Mouse (Mus musculus): ENCODE results near the gene Gm10306. TPM values are rescaled to one million over a fixed set of nuclear protein-coding genes. Genes with fewer than 3 reads are reported as not detected.

Gm10306 gene
- polyA plus RNA-seq (2016; fragmentation: Nextera tagmentation; extraction: Ambion mirVana), result not detected in 2 replicates

- H3K27ac ChIP-seq, result peak within 1 kb of the TSS; percentile 93
- no peaks in the 10 kb centered on the region for H3K27me3 ChIP-seq (ENCODE audit: insufficient read depth, poor library complexity, severe bottlenecking)
- peak; percentile 96 for DNase-seq (ENCODE audit: low spot score)
- H3K4me3 ChIP-seq, result peak within 1 kb of the TSS; percentile 98
- no peaks in the 10 kb centered on the region for H3K36me3 ChIP-seq
- no peaks in the 10 kb centered on the region for H3K9me3 ChIP-seq
- peaks cover 8% of the 10 kb centered on the region; the same call in 1 of the 2 replicates for H3K4me1 ChIP-seq
- 1% methylated on average over 75 of the region's 83 CpGs for WGBS
These were observed at the start of gene Gm10306, which contains the start of gene Caap1 for GRCm38 (mm10) chr4:94556265-94557054. Gene Gm10306 (plus strand): TSS chr4:94556546. Gene Caap1 (minus strand): TSS chr4:94556796.

- WGBS, result 88% methylated on average over 3 of the region's 3 CpGs
These were observed 41.0 kb upstream of the Gm10306 start for GRCm38 (mm10) chr4:94515366-94515765.

GRCm38 (mm10) chr4:94517631-94518030 is 38.7 kb upstream of the Gm10306 start:
- DNase-seq (ENCODE audit: low spot score), result no peak
- peaks cover 7% of the 10 kb centered on the region for H3K36me3 ChIP-seq
- no peaks in the 10 kb centered on the region for H3K9me3 ChIP-seq
- H3K27ac ChIP-seq, result no peak overlapping the region
- no peak overlapping the region for H3K4me3 ChIP-seq
- WGBS, result 72% methylated on average over 4 of the region's 4 CpGs
- no peaks in the 10 kb centered on the region for H3K27me3 ChIP-seq (ENCODE audit: insufficient read depth, poor library complexity, severe bottlenecking)
- H3K4me1 ChIP-seq, result no peaks in the 10 kb centered on the region

More at GRCm38 (mm10) chr4:94515366-94515765, 41.0 kb upstream of the Gm10306 start:
- Histone ChIP-seq H3K4me3 (no peak overlapping the region), H3K27me3 (ENCODE audit: insufficient read depth, poor library complexity, severe bottlenecking) (no peaks in the 10 kb centered on the region), H3K27ac (no peak overlapping the region), H3K9me3 (no peaks in the 10 kb centered on the region), H3K36me3 (peaks cover 16% of the 10 kb centered on the region), H3K4me1 (no peaks in the 10 kb centered on the region)
- DNase-seq (ENCODE audit: low spot score), result no peak

GRCm38 (mm10) chr4:94523321-94523720 is 33.0 kb upstream of the Gm10306 start:
- H3K4me1 ChIP-seq, result no peaks in the 10 kb centered on the region
- H3K27me3 ChIP-seq (ENCODE audit: insufficient read depth, poor library complexity, severe bottlenecking), result no peaks in the 10 kb centered on the region
- no peak overlapping the region for H3K4me3 ChIP-seq
- H3K9me3 ChIP-seq, result no peaks in the 10 kb centered on the region
- no peak for DNase-seq (ENCODE audit: low spot score)
- no peak overlapping the region for H3K27ac ChIP-seq
- no peaks in the 10 kb centered on the region for H3K36me3 ChIP-seq

DNA sequence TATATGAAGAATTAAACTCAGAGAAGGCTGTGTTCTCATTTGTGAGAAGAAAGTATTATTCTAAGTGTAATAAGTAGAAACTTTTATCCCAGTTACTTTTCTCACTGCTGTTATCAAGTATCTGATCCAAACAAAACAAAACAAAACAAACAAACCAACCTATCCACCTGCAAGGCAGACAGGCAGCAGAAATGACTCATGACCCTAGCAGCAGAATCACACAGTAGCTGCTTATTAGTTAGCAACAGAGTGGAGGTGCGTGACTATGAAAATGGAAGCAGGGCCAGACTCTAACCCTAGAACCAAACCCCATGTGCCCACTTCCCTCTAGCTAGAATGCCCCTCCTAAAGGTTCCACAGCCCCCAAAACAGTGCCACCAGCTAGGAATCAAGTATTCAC is 26.9 kb upstream of the Gm10306 start:
- Histone ChIP-seq H3K27me3 (ENCODE audit: insufficient read depth, poor library complexity, severe bottlenecking) (no peaks in the 10 kb centered on the region), H3K4me1 (no peaks in the 10 kb centered on the region), H3K27ac (no peak overlapping the region), H3K9me3 (no peaks in the 10 kb centered on the region), H3K4me3 (no peak overlapping the region), H3K36me3 (0 out of 2 replicates have a peak, but pooled peaks cover 2% of the 10 kb centered on the region)
- DNase-seq (ENCODE audit: low spot score), result no peak
- WGBS, result 89% methylated on average over 1 of the region's 1 CpGs

GRCm38 (mm10) chr4:94533205-94533604 is 23.1 kb upstream of the Gm10306 start:
- H3K27ac ChIP-seq, result no peak overlapping the region
- DNase-seq (ENCODE audit: low spot score), result no peak

GRCm38 (mm10) chr4:94543041-94543440 is 13.3 kb upstream of the Gm10306 start:
- H3K9me3 ChIP-seq, result no peaks in the 10 kb centered on the region
- H3K27ac ChIP-seq, result no peak overlapping the region
- 91% methylated on average over 4 of the region's 4 CpGs for WGBS
- H3K4me1 ChIP-seq, result no peaks in the 10 kb centered on the region
- no peaks in the 10 kb centered on the region for H3K27me3 ChIP-seq (ENCODE audit: insufficient read depth, poor library complexity, severe bottlenecking)
- H3K4me3 ChIP-seq, result no peak overlapping the region
- DNase-seq (ENCODE audit: low spot score), result no peak
- peaks cover 43% of the 10 kb centered on the region for H3K36me3 ChIP-seq

More at GRCm38 (mm10) chr4:94533205-94533604, 23.1 kb upstream of the Gm10306 start:
- H3K4me3 ChIP-seq, result no peak overlapping the region
- no peaks in the 10 kb centered on the region for H3K9me3 ChIP-seq
- H3K4me1 ChIP-seq, result no peaks in the 10 kb centered on the region
- no peaks in the 10 kb centered on the region for H3K27me3 ChIP-seq (ENCODE audit: insufficient read depth, poor library complexity, severe bottlenecking)
- peaks cover 14% of the 10 kb centered on the region; the same call in 1 of the 2 replicates for H3K36me3 ChIP-seq

DNA sequence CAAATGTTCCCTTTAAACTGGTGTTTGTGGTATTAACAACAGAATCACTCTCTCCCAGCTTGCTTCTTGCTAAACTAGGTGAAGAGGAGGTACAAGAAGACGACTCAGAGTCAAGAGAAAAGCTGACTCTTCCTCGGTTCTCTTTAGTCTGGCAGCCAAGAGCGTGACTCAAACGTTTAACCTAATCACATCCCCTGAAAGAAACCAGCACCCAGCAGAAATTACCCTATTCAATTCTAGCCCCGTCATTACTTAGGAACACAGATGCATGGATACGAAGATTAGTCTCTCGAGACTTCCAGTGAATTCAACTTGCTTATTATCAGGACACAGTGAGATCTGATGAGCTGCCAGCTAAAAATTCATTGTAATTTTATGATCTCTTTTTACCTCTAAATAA is 12.0 kb upstream of the Gm10306 start:
- DNase-seq (ENCODE audit: low spot score), result no peak
- 84% methylated on average over 7 of the region's 7 CpGs for WGBS
- Histone ChIP-seq H3K27me3 (ENCODE audit: insufficient read depth, poor library complexity, severe bottlenecking) (no peaks in the 10 kb centered on the region), H3K36me3 (peaks cover 31% of the 10 kb centered on the region), H3K9me3 (no peaks in the 10 kb centered on the region), H3K4me1 (no peaks in the 10 kb centered on the region), H3K4me3 (no peak overlapping the region), H3K27ac (no peak overlapping the region)

- WGBS, result 80% methylated on average over 5 of the region's 5 CpGs
- no peak for DNase-seq (ENCODE audit: low spot score)
- no peaks in the 10 kb centered on the region for H3K27me3 ChIP-seq (ENCODE audit: insufficient read depth, poor library complexity, severe bottlenecking)
- peak overlapping the region; percentile 98; the same call in 1 of the 2 replicates for H3K4me3 ChIP-seq
- H3K9me3 ChIP-seq, result no peaks in the 10 kb centered on the region
- peaks cover 8% of the 10 kb centered on the region; the same call in 1 of the 2 replicates for H3K4me1 ChIP-seq
- H3K36me3 ChIP-seq, result no peaks in the 10 kb centered on the region
- no peak overlapping the region for H3K27ac ChIP-seq
These were observed 1.3 kb upstream of the Gm10306 start for GRCm38 (mm10) chr4:94554955-94555494.

DNA sequence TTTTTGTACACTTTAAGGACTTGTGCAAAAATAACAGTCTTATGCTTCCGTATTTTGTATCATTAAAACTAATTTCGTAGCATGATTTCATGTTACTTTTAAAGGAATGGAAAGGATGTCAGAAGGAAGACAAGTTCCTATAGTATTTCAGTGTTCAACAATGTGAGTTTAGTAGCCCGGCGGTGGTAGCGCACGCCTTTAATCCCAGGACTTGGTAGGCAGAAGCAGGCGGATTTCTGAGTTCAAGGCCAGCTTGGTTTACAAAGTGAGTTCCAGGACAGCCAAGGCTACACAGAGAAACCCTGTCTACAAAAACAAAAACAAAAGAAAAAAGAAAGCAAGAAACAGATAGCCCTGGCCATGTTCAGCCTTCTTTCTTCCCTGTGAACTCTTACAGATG is 799 bp downstream of the Gm10306 start:
- H3K9me3 ChIP-seq, result no peaks in the 10 kb centered on the region
- no peaks in the 10 kb centered on the region for H3K36me3 ChIP-seq
- peaks cover 8% of the 10 kb centered on the region; the same call in 1 of the 2 replicates for H3K4me1 ChIP-seq
- H3K27ac ChIP-seq, result 0 out of 2 replicates have a peak overlapping the region, but pooled peaks have one; percentile 93
- DNase-seq (ENCODE audit: low spot score), result no peak
- peak overlapping the region; percentile 98 for H3K4me3 ChIP-seq
- H3K27me3 ChIP-seq (ENCODE audit: insufficient read depth, poor library complexity, severe bottlenecking), result no peaks in the 10 kb centered on the region
- WGBS, result 70% methylated on average over 7 of the region's 7 CpGs

- DNase-seq (ENCODE audit: low spot score), result no peak
- H3K27ac ChIP-seq, result no peak overlapping the region
- H3K9me3 ChIP-seq, result no peaks in the 10 kb centered on the region
- no peaks in the 10 kb centered on the region for H3K27me3 ChIP-seq (ENCODE audit: insufficient read depth, poor library complexity, severe bottlenecking)
- 75% methylated on average over 2 of the region's 2 CpGs for WGBS
- no peak overlapping the region for H3K4me3 ChIP-seq
- no peaks in the 10 kb centered on the region for H3K36me3 ChIP-seq
- H3K4me1 ChIP-seq, result peaks cover 8% of the 10 kb centered on the region; the same call in 1 of the 2 replicates
These were observed 2.9 kb downstream of the Gm10306 start for GRCm38 (mm10) chr4:94559266-94559665.

DNA sequence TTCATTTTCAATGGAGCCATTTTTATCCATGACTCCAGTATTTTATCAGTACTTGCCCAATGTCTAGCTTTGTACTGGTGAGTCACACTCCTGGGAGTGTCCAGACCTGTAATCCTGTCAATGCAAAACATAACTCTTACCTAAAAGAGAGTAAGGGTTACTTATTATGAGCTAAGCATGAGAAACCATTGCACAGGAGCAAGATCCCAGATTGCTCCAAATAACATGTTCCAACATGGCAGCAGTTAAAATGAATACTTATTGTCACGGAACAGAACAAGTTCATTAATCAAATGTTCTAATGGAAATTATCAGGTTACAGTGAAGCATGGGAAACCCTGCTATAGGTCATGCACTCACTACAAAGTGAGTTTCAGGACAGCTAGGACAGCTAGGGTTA is 4.0 kb downstream of the Gm10306 start:
- WGBS, result 76% methylated on average over 1 of the region's 1 CpGs

DNA sequence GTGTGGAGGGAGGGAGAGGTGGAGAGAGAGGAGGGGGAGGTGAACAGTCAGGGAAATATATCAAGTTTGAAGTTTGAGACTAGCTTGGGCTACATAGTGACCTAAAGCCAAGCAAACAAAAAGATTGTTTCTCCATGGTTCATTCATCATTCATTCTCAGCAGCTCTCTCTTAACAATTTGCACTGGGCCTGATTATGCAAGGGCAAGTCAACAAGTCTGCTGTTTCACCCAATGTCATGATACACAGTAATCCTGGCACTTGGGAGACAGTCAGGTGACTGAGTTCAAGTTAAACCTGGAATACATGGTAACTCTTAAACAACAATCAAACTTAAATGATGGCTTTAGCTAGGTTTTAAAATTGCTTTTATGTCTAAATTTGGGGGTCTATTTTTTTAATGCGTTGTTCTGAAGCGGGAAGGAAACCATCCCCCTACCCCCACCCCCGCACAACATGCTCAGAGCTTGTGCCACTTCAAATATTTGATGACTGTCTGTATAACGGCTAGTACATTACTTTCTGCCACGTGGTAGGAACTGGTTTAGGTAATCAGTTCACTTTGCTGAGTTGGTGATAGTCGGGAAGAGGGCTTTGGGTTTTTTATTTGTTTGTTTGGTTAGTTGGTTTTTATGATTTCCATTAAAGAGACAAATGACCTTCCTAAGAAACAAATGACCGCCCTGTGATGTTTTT is 5.8 kb downstream of the Gm10306 start:
- WGBS, result 75% methylated on average over 7 of the region's 7 CpGs
- Histone ChIP-seq H3K9me3 (no peaks in the 10 kb centered on the region), H3K4me3 (no peak overlapping the region)

More for the DNA sequence above, 4.0 kb downstream of the Gm10306 start:
- Histone ChIP-seq H3K9me3 (no peaks in the 10 kb centered on the region), H3K36me3 (no peaks in the 10 kb centered on the region), H3K4me1 (peaks cover 5% of the 10 kb centered on the region; the same call in 1 of the 2 replicates), H3K27ac (no peak overlapping the region), H3K27me3 (ENCODE audit: insufficient read depth, poor library complexity, severe bottlenecking) (no peaks in the 10 kb centered on the region), H3K4me3 (no peak overlapping the region)
- no peak for DNase-seq (ENCODE audit: low spot score)

More for the DNA sequence above, 5.8 kb downstream of the Gm10306 start:
- Histone ChIP-seq H3K27ac (no peak overlapping the region), H3K36me3 (peaks cover 2% of the 10 kb centered on the region; the same call in 1 of the 2 replicates), H3K27me3 (ENCODE audit: insufficient read depth, poor library complexity, severe bottlenecking) (no peaks in the 10 kb centered on the region), H3K4me1 (no peaks in the 10 kb centered on the region)
- no peak for DNase-seq (ENCODE audit: low spot score)
